Mouse (Mus musculus): ENCODE results near the gene Itpr3.

The Itpr3 gene

DNA sequence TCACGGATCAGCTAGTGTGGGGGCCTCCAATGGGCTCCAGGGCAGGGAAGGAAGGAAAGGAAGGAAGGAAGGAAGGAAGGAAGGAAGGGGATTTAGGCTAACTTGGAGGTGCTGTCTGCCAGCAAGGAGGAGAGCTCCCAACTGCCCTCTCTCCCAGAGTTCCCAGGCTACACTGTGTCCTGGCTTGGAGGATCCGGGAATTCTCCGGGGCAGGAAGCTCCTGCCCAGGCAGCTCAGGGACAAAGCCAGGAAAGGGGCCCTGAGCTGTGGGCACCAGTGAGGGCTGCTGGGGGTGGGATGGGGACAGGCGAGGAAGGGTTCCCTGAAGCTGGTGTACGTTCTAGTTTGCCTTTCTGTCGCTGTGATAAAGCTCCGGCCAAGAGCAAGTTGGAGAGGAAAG is 20.6 kb upstream of the Itpr3 start:
- CTCF ChIA-PET, result no interaction called here

DNA sequence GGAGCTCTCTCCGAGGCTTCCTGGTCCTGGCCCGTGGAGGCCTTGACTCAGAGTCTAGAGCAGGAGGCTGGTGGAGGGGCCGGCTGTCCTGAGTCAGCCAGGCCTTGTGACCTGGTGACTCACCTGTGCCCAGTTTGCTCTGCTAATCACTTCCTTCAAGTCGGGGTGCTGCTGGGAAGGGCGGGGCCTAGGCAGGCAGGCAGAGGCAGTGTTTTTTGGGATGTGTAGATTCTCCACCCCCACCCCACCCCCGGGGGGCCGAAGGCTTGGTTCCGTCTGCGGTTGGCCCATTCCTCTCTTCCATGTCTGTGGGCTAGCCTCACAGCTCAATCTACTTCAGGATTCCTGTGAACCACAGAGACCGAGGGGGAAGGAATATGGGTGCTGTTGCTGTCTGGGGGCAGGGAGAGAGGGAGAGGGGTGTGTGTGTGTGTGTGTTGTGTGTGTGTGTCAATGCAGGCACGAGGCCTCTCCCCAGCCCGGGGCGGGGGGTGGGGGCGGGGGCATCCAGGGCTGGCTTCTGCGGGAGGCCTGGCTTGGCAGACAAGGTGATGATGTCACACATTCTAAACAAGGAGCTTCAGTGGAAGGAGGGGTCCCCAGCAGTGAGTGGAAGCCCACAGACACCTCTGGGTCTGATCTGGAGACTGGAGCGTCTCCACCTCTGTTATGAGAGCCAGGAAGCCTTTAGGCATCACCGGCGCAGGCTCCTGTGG is 18.6 kb upstream of the Itpr3 start:
- CTCF ChIA-PET, result interaction anchor here (0.6 kb wide), 1 partner anchor 64 kb away, joined by 3 read pairs; no protein-coding TSS in a partner anchor

DNA sequence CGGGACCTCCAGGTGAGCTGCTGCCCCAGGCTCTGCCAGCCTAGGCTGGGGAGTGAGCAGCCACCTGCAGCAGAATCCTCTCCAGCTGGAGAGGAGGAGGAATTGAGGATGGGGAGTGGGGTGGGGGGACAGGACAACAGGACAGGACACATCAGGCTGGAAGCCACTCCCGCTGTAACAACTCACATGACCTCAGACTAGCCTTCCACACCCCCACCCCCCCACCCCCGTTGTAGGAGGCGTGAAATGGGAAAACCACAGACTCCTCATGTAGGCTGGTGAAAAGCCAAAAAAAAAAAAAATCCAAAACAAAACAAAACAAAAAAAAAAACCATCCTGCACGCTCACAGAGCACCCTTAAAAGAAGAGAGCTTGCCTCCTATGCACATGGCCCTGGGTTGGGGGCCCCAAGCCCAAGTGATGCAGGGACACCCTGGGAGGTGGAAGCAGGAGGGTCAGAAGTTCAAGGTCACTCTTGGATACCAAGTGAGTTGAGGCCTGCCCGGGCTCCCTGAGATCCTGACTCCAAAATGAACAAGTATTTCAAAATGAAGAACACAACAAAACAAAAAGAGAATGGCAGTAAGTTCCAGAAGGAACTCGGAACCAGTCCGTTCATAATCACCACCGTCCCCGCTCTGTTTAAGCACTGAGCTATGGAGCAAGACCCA is 17.5 kb upstream of the Itpr3 start:
- CTCF ChIA-PET, result interaction anchor here (0.6 to 0.7 kb wide), 2 partner anchors 20 to 154 kb away, joined by 3 to 5 read pairs; no protein-coding TSS in a partner anchor

DNA sequence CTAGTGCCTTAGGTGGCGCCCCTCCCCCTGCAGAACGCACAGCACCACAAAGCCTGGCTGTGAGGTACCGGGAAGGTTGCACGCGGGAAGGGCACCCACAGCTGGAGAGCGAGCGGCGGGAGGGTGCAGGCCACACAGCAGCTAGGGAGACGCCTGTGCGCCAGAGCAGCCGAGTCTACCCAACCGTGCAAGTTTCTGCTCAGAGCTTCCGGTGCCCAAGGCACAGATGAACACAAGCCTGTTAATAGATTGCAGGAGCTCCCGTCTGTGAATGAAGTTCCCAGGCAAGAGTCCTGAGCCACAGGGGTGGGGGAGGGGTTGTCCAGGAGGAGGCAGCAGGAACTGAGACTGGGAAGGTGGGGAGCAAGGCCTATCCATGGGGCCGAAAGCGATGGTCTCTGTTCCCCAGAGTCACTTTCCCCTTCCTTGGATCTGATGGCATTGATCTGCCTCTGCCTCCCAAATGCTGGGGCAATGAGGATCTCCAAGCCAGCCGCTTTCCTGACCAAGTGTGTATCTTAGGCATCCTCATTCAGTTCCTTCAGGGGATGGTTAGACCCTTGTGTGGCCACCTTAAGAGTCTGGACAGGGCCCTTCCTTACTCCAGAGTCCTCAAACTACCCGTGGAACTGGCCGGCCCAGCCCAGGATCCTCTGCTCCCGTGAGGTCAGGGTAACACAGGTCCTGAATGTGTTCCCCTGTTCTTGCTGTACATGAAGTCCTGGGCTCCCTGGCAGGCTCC is 16.6 kb upstream of the Itpr3 start:
- CTCF ChIA-PET, result interaction anchor here (0.7 kb wide), 1 partner anchor 19 kb away, joined by 3 read pairs; no protein-coding TSS in a partner anchor

DNA sequence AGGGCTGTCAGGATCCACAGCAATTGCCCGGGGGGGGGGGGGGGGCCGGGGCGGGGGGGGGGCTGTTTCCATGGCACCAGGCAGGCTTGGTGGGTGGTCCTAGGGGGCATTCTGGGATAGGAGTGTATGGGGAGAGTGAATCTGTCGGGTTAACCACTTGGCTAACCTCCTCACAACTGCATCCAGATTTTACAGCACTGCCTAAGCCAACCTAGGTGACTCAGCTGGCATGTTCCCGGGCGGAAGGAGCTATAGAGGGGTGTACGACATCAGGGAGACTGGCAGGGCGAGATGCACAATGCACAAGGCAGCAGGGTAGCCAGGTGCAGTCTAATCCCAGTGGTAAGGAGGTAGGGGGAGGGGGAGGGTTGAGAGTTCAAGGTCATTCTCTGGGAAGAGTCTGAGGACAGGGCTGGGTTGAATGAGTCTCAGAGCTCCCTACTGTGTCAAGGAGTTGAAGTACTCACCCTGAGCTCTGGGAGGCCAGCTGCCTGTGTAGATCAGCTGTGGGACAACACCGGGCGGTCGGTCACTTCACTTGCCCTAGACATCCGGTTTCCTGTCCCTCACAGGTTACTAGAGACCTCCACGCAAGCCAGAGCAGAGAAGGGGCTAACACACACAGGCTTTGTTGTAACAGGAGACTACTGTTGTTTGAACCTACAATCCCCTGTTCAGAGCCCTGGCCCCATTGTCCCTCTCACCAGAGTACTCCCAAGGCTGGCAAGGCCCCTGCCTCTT is 15.9 kb upstream of the Itpr3 start:
- CTCF ChIA-PET, result no interaction called here

DNA sequence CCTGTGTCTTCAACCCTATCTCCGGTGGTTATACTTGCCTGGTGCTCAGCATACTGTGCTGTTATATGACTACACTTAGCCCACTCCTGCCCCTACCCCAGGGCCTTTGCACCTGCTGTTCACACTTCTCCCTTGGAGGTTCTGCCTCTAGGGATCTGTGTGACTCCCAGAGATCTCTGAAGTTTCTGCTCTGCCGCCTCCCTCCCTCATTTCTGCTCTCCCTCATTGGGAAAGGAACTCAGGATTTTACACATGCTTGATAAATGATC is 15.4 kb upstream of the Itpr3 start:
- CTCF ChIA-PET, result no interaction called here

DNA sequence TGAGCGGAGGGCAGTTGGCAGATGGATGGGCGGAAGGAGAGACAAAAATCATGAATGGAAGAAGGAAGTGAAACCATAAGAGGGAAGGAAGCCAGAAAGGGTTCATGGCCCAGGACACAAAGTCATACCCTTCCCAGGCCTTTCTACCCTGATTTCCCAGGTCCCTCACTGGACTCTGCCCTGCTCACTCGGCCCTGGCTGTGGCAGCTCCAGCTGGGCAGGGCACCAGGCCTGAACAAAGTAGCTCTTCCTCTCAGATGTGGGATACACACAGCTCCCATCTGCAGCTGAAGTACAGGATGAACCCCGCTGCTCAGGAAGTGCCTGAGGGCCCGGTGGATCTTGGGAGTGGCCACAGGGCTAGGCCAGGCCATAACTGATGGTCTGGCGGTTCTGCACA is 14.3 kb upstream of the Itpr3 start:
- CTCF ChIA-PET, result no interaction called here

DNA sequence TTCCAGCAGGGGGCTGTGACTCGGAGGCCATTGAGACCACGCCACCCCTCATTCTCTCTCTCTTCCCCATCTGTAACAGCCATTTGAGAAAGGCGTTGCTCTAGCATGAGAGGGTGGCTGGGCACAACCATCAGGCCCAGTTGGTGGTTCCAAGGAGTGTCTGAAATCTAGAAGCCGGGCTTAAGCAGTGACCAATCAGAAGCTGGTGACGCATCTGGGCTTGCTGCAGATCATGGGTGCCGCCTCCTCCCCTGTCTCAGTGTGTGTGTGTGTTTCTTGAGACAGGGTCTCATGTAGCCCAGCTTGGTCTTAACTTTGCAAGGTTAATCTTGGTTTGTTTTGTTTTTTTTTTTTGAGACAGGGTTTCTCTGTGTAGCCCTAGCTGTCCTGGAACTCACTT is 11.9 kb upstream of the Itpr3 start:
- CTCF ChIA-PET, result no interaction called here

DNA sequence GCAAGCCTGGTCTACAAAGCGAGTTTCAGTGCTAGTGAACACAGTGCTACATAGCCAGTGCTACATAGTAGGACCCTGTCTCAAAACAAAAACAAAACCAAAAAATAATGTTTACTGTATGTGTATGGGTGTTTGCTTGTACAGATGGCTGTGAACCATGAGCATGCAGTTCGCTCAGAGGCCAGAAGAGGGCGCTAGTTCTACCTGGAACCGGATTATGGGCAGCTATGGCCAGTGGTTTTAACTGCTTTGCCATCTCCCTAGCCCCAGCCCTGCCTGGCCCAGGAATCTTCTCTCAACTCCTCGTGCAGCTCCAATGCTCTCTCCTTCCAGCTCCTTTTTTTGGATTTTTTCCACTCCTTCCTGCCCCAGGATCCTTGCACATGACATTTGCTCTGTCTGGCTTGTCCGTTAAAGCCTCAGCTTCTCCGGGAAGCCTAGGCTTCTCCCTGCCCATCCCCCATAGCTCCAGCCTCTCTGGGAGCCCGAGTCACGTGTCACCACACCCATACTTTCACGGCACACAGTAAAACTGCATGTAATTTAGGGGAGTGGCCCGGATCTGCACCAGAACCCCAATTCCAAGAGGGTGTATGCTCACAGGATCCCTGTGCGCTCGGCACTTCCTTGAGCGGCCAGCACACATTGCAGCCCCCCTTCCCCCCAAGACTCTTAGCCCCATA is 9.2 kb upstream of the Itpr3 start:
- CTCF ChIA-PET, result interaction anchor here (0.6 kb wide), 1 partner anchor 106 kb away, joined by 11 read pairs; no protein-coding TSS in a partner anchor

DNA sequence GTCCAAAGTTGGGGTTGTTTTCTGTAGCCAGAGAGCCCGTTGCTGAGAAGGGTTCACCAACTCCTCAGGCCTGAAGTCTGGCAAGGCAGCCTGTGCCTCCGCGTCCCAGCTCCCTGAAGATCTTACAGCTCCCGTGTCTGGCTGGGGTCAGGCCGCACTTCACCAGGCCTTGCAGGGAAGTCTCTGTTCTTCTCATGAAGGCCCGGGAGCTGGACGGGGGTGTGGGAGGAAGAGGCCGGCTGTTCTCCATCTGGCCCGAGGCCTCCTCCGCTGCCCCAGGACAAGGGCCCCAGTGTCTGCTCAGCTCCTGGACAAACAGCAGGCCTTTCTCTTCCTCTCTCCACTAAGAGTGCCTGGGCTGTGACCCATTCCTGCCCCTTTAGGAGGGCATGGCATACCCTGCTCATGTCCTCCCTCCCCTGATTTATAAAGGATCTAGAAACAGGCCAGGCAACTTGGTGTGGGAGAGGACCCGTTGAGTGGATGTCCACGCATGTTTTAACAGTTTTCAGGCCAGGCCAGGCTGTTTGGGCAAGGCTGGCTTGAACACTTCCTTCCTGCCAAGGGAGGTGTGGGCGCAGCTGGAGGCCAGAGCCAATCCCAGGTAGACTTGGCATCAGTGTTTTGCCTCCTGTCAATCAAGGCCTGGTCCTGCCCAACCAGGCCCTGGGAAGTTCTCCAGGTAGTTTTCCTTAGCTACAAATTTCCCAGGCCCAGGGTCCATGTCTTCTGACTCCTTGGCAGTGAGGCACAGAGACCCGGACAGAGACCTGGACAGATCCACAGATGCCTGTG is 8.5 kb upstream of the Itpr3 start:
- CTCF ChIA-PET, result interaction anchor here (0.6 kb wide), 3 partner anchors 24 to 121 kb away, joined by 5 to 29 read pairs (median 11); no protein-coding TSS in a partner anchor

DNA sequence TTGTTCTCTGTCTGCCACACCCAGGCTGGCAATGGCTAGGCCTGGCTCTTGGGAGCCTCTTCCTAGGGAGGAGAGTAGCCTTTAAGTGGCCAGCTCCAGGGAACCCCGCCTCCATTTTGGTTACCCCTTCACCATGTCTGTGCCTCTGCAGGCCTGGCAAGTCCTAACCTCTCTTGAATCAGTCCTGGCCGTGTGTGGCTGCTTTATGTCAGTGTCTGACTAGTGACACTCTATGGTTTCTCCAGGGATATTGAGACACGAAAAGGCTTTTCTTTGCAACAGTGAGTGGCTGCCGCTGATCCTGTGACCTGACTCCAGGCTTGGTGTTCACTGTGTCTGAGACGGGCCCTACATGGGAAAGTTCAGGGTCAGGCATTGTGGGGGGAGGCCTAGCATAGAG is 6.3 kb upstream of the Itpr3 start:
- CTCF ChIA-PET, result no interaction called here

DNA sequence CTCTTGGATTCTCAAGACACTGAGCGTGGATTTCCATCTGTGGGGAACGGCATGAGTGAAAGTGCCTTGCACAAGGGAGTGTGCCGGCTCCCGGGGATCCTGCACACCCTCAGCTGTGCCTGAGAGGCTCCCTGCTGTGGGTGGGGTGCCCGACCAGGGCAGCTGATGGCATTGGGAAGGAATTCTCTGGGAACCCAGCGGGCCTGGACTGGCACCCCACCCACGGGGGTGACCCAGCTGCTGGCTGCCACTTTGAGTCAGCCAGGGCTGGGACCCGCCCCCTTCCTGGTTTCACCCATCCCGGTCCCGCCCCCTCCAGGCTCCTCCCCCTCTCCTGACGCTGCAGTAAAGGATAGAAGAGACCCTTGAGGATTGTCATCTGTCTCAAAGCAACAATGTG is 5.6 kb upstream of the Itpr3 start:
- CTCF ChIA-PET, result no interaction called here

DNA sequence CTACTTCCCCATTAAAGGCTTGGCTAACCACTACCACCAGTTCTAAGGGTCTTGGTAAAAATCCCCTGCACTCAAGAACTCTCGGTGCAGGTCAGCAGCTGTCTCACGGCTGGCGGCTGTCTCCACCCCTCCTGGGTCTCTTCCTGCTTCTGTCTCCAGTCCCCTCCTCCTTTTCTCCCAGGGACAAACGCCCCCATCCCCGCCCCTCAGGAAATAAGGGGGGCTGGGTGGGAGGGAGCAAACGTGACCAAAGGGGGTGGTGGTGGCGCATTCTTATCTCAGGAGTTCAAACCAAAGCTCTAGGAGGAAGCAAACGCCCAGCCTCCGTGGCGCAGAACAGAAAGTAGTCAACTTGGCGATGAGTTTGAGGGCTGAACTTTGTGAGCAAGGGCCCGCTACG is 934 bp upstream of the Itpr3 start:
- CTCF ChIA-PET, result no interaction called here

DNA sequence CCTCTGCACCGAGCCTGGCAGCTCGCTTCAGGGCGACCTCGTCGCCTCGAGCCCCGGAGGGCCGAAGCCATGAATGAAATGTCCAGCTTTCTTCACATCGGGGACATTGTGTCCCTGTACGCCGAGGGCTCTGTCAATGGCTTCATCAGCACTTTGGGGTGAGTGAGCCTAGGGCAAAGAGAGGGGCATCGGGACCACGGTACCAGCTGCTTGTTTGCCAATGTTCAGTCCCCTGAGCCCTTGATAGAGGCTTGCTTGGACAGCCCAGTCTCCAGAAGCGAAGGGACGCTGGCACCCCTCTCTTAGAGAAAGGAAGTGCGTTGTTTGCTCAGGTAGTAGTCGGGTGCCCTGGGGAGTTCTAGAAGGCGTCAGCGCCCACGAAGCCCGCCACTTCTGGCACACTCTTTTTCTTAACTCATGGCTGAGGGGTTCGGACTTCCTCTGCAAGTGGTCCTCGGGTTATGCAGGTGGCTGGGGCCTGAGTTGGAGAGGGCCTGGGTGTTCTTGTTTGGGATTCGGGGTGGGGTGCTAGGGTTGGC is 482 bp downstream of the Itpr3 start:
- CTCF ChIA-PET, result interaction anchor here (1.1 kb wide), 1 partner anchor 29 kb away, joined by 3 read pairs; no protein-coding TSS in a partner anchor

DNA sequence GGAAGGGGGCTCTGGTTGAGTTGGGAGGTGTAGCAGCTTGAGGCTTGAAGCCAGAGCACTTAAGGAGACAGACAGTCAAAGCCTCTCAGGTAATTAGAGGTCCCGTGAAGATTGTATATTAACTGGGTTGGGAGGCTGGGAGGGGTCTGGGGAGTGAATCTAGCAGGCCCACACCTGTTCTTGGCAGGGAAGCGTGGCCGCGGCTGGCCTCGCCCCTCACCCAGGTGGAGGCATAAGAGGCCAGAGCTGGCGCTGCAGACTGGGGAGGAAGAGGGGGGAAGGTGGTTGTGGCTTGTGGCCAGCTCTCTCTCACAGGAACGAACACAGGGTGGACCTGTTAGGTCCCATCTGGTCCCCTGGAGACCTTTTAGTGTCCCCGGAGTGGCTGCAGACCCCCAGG is 3.6 kb downstream of the Itpr3 start:
- CTCF ChIA-PET, result interaction anchor here (0.6 to 0.7 kb wide), 3 partner anchors 15 to 549 kb away, joined by 3 to 4 read pairs (median 4); no protein-coding TSS in a partner anchor

DNA sequence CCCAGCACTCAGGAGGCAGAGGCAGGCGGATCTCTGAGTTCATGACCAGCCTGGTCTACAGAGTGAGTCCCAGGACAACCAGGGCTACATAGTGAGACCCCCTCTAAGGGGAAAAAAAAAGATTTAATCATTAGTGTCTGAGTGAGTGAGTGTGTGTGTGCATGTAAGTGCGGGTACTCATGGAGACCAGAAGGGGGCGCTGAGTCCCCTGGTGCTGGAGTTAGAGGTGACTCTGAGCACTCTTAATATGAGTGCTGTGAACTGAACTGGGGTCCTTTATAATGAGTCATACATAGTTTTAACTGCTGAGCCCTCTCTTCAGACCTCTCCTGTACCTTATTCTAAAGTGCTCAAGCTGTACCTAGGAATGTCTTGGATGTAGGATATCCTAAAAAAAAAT is 4.6 kb downstream of the Itpr3 start:
- CTCF ChIA-PET, result interaction anchor here (0.6 kb wide), 1 partner anchor 27 kb away, joined by 3 read pairs; no protein-coding TSS in a partner anchor

DNA sequence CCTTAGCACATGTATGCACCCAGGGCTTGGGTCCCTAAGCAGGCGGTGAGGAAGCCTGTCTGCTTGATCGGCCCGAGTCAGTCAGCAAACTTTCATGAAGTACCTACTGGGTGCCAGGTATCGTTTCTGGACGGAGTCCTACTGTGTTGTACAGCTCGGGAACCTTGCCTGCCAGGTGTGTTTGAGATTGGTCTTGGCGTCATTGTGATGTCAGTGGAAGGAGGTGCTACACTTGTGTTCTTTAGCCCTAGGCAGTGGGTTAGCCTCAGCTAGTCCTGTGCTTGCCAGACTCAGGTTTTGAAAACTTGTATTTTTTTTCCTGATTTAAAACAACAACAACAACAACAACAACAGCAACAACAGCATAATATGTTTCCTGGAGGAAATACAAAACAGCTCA is 5.6 kb downstream of the Itpr3 start:
- CTCF ChIA-PET, result no interaction called here

DNA sequence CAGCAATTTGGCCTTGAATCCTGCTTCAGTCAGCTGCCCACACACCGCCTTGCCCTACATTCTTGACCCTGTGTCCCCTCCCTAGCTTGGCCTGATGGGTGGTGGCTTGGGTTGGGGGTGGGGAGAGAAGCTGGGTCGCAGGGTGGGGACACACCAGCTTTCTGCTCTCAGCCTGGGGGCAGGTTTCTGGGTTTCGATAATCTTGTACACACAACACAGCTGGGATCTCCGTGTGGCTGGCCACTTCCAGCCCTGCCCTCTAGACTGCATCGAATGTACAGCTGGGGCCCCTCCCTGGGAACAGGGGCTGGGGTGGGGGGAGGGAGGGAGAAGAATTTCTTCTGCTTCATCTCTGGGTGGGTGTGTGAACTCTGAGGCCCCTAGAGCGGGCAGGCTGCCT is 6.6 kb downstream of the Itpr3 start:
- CTCF ChIA-PET, result interaction anchor here (0.6 kb wide), 1 partner anchor 12 kb away, joined by 5 read pairs; no protein-coding TSS in a partner anchor

DNA sequence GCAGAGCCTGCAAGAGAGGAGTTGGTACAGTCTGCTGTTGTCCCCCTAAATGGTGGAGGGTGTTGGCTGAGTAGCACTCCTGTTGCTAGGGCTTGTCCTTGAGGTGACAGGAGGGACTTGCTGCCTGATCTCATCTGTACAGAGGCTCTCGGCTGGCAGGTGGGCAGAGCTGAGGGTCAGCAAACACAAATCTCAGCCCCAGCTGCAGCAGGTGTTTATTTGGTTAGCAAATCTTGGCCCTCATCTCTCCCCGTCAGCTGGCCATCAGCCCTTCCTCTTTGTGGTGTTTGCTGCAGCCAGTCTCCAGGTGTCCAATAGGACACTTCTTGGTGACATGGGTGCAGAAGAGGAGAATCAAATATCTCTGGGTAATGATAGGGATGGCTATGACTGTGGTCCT is 7.1 kb downstream of the Itpr3 start:
- CTCF ChIA-PET, result no interaction called here

DNA sequence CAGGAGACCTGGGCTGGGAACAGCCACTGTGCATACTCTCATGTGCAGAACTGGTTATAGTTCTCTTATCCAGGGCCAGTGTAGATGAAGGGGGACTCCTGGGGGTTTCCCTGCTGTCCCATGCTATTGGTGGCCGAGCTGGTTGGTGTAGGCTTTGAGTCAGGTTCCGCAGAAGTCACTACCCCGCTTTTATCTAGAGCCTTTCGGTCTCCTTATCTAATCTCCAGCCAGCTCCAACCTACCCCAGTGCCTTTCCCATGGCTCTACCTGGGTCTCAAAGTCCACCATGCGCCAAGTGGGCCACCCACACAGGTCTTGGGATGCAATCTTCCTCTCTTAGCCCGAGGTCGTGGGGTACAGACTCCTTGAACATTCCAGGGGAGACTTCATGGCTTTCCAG is 9.0 kb downstream of the Itpr3 start:
- CTCF ChIA-PET, result no interaction called here
